Mouse (Mus musculus): ENCODE data around the gene Hdac1.

Gene Hdac1

GRCm38 (mm10) chr4:129476047-129476446 is 66.5 kb downstream of the Hdac1 start:
- DNase-seq (ENCODE audit: inconsistent ontology term): no peak

Data from Muller cell, postnatal 12 days (primary cell).